Mouse (Mus musculus) limb, embryonic 14.5 days (tissue): ENCODE data around the gene Fbxo21. TPM values are rescaled to one million over a fixed set of nuclear protein-coding genes. Genes with fewer than 3 reads are reported as not detected.

ENCODE experiments used
- ATAC-seq: fragments of 200-750 bp; cut with Nextera tagmentation; 2 replicates; pipeline ENCODE4 v1.8.0; 2017; ENCODE audit warnings: low read depth, moderate number of reproducible peaks, moderate TSS enrichment; ENCODE audit not compliant: low FRiP score
- DNase-seq: peaks from one replicate; pipeline ENCODE4 v3.0.0-alpha.2; 2015; ENCODE audit warnings: low spot score
- H3K27ac ChIP-seq: fragments of 300-500 bp; sonication (generic); replicated peaks from 2 replicates; pipeline ENCODE4 v1.5.1; 2014; ENCODE audit warnings: low read depth, mild to moderate bottlenecking, low read length, moderate library complexity, mixed read lengths
- H3K27me3 ChIP-seq: fragments of 300-500 bp; sonication (generic); 2 replicates; pipeline ENCODE4 v1.6.1; 2014; ENCODE audit warnings: low read length, mixed read lengths; ENCODE audit not compliant: control insufficient read depth, insufficient read depth
- H3K36me3 ChIP-seq: fragments of 300-500 bp; sonication (generic); 2 replicates; pipeline ENCODE4 v1.6.1; 2014; ENCODE audit warnings: mild to moderate bottlenecking, low read length, moderate library complexity, mixed read lengths; ENCODE audit not compliant: control insufficient read depth, insufficient read depth
- H3K4me1 ChIP-seq: fragments of 300-500 bp; sonication (generic); 2 replicates; pipeline ENCODE4 v1.6.1; 2014; ENCODE audit warnings: antibody characterized with exemption, low read length, mixed read lengths; ENCODE audit not compliant: control insufficient read depth, insufficient read depth
- H3K4me2 ChIP-seq: fragments of 300-500 bp; sonication (generic); replicated peaks from 2 replicates; pipeline ENCODE4 v1.6.1; 2014; ENCODE audit warnings: low read depth, mild to moderate bottlenecking, low read length, moderate library complexity; ENCODE audit not compliant: severe bottlenecking
- H3K4me3 ChIP-seq: fragments of 300-500 bp; sonication (generic); replicated peaks from 2 replicates; pipeline ENCODE4 v1.5.1; 2014; ENCODE audit warnings: low read length
- H3K9ac ChIP-seq: fragments of 300-500 bp; sonication (generic); 2 replicates; pipeline ENCODE4 v1.6.1; 2014; ENCODE audit warnings: mild to moderate bottlenecking, low read depth, low read length, moderate library complexity; ENCODE audit not compliant: severe bottlenecking
- H3K9me3 ChIP-seq: fragments of 300-500 bp; sonication (generic); 2 replicates; pipeline ENCODE4 v1.6.1; 2016; ENCODE audit warnings: low read length; ENCODE audit not compliant: control insufficient read depth
- POLR2A ChIP-seq: fragments of 200-500 bp; IDR thresholded peaks from 2 replicates; pipeline ENCODE4 v1.8.0; 2012; ENCODE audit warnings: inconsistent platforms, mild to moderate bottlenecking, moderate library complexity, borderline replicate concordance; ENCODE audit not compliant: insufficient read depth, insufficient read length; ENCODE audit errors: extremely low read depth
- WGBS: fragments of 180-500 bp; shearing (Covaris S2); extraction: QIAGEN DNeasy Blood & Tissue Kit; methylation state at CpG from one replicate; pipeline ENCODE4 v1.1.7; 2014; 5-methylcytosine and 5-hydroxymethylcytosine counted together
- polyA plus RNA-seq, 2 experiments: library from polyadenylated mRNA; depleted of rRNA in 1 of 2; stranded (reverse) in 1 of 2; unstranded in 1 of 2; fragments of >200 nt; fragmentation: Nextera tagmentation in 1 of 2; extraction: Ambion mirVana in 1 of 2; gene quantifications; 2 replicates each; pipeline versions ENCODE4 v1.2.1 to v1.2.3; 2012 to 2014

Gene Fbxo21
- polyA plus RNA-seq, 2 experiments = 44.2 to 52.5 TPM

DNA sequence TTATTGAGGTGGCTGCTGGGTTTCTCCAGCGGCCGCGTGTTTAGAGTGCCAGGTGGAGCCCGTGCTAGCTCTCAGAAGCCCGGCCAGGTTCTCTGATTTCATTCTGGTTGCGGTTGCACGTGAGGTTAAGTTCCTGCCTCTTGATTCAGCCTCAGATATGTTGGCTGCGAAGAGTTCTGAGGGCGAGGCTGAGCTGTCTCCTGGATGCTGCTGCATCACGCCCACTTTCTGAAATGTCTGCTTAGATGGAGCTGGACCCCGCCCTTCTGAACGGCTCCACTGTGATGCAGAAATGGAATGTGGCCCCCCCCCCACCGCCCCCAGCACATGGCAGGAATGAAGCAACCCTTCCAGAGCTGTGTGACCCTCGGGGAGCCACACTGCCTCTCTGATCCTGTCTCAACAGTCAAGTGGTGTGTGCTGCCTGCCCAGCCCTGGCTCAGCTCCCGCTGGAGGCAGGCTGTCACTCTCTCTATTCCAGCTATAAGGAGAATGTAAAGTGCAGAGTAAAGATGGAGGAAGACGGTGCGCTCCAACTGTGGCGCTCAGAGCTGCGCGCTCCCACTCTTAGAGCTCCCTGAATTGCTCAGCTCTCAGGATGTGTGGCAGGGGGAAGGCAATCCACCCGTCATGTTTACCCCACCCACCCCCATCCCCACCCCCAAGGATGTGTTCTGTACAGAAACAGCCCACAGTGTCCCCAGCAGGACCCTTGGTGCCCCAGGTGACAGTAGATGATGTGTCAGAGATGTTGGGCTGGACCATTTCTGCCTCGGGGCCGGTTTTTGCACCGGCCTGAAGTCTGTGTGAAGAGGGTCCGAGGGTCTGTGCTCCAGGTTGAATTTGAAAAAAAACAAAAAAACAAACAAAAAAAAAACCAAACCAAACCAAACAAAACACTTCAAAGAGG, 60.6 kb downstream of the Fbxo21 start:
- Histone ChIP-seq H3K4me2 (peak overlapping the region; percentile 13), H3K4me1 (peaks cover 8% of the 10 kb centered on the region), H3K9me3 (0 out of 2 replicates have a peak, but pooled peaks cover 3% of the 10 kb centered on the region), H3K4me3 (no peak overlapping the region), H3K27me3 (no peaks in the 10 kb centered on the region), H3K9ac (peak overlapping the region; percentile 40; the same call in 1 of the 2 replicates), H3K27ac (no peak overlapping the region), H3K36me3 (no peaks in the 10 kb centered on the region)
- DNase-seq = no peak
- no peak for TF ChIP-seq POLR2A
- ATAC-seq = no peak
- 34% methylated on average over 25 of the region's 25 CpGs for WGBS

GRCm38 (mm10) chr5:118037798-118038484, 61.4 kb downstream of the Fbxo21 start:
- Histone ChIP-seq H3K36me3 (no peaks in the 10 kb centered on the region), H3K4me3 (no peak overlapping the region), H3K4me1 (peaks cover 8% of the 10 kb centered on the region), H3K9me3 (0 out of 2 replicates have a peak, but pooled peaks cover 3% of the 10 kb centered on the region), H3K27ac (no peak overlapping the region), H3K9ac (no peak overlapping the region; the same call in 1 of the 2 replicates), H3K4me2 (peak overlapping the region; percentile 13; the same call in 1 of the 2 replicates), H3K27me3 (no peaks in the 10 kb centered on the region)
- 0 out of 2 replicates have a peak, but pooled peaks have one; percentile 44 for ATAC-seq
- 8% methylated on average over 9 of the region's 10 CpGs for WGBS
- DNase-seq = no peak
- no peak for TF ChIP-seq POLR2A

GRCm38 (mm10) chr5:118039241-118039668, 62.7 kb downstream of the Fbxo21 start:
- H3K9ac ChIP-seq = no peak overlapping the region
- no peak for TF ChIP-seq POLR2A
- H3K4me3 ChIP-seq = no peak overlapping the region
- 35% methylated on average over 12 of the region's 12 CpGs for WGBS
- no peak for DNase-seq
- peaks cover 8% of the 10 kb centered on the region for H3K4me1 ChIP-seq
- no peaks in the 10 kb centered on the region for H3K27me3 ChIP-seq
- ATAC-seq = no peak
- no peaks in the 10 kb centered on the region for H3K36me3 ChIP-seq
- 0 out of 2 replicates have a peak, but pooled peaks cover 3% of the 10 kb centered on the region for H3K9me3 ChIP-seq
- no peak overlapping the region for H3K27ac ChIP-seq
- H3K4me2 ChIP-seq = no peak overlapping the region

DNA sequence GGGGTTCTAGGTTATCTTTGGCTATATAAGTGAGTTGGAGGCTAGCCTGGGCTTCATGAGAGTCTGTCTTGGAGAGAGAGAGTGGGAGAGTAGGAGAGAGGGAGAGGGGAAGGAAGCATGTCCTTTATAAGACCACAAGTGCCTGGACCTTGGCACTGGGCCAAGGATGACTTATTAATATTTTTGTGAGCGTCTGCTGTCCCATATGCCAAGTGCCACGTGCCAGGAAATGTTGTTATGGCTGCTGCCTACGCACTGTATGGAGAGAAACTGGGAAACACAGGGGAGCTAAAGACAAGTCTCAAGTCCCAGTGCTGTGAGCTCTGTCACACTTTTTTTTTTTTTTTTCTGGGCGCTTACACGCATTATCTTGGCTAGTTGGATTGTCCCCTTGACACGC, 66.1 kb downstream of the Fbxo21 start:
- no peaks in the 10 kb centered on the region for H3K36me3 ChIP-seq
- H3K9ac ChIP-seq = no peak overlapping the region
- H3K4me3 ChIP-seq = no peak overlapping the region
- TF ChIP-seq POLR2A = no peak
- no peak overlapping the region for H3K4me2 ChIP-seq
- H3K27ac ChIP-seq = no peak overlapping the region
- 85% methylated on average over 6 of the region's 6 CpGs for WGBS
- ATAC-seq = no peak
- peaks cover 4% of the 10 kb centered on the region for H3K4me1 ChIP-seq
- DNase-seq = no peak
- H3K9me3 ChIP-seq = no peaks in the 10 kb centered on the region
- no peaks in the 10 kb centered on the region for H3K27me3 ChIP-seq

DNA sequence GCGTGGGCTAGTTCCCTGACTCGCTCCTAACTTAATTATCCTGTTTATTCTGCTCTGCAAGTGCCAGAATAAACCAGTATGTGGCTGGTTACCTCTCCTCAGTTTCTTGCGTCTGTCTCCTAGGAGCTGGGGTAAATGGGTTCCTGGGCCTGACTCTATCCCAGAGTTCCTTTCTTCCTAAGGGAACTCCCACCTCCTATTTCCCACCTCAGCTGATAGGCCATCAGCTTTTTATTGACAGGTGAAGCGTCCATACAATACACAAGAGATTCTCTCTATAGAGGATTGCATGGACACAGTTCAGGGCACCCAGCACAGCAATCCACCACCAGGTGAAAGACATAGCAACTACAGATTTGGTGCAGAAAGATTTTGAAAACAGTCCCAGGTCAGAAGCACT, 67.2 kb downstream of the Fbxo21 start:
- Histone ChIP-seq H3K4me2 (no peak overlapping the region), H3K4me1 (no peaks in the 10 kb centered on the region), H3K27ac (no peak overlapping the region), H3K36me3 (no peaks in the 10 kb centered on the region), H3K4me3 (no peak overlapping the region), H3K27me3 (no peaks in the 10 kb centered on the region), H3K9ac (no peak overlapping the region), H3K9me3 (no peaks in the 10 kb centered on the region)
- no peak for DNase-seq
- TF ChIP-seq POLR2A = no peak
- no peak for ATAC-seq
- 77% methylated on average over 4 of the region's 4 CpGs for WGBS
